Mouse (Mus musculus) embryonic fibroblast, embryonic 13.5 days (primary cell): ENCODE results near the gene L3hypdh. TPM values are rescaled to one million over a fixed set of nuclear protein-coding genes. Genes with fewer than 3 reads are reported as not detected.

Experiments used
- H3K27ac ChIP-seq: 2 replicates; pipeline ENCODE4 v1.5.1; 2012; ENCODE audit warnings: low read length, control low read depth, inconsistent platforms; ENCODE audit not compliant: insufficient read depth
- H3K4me1 ChIP-seq: 2 replicates; pipeline ENCODE4 v1.6.1; 2011; ENCODE audit warnings: low read length; ENCODE audit not compliant: control insufficient read depth, insufficient read depth
- H3K4me3 ChIP-seq: 2 replicates; pipeline ENCODE4 v1.5.1; 2011; ENCODE audit warnings: mild to moderate bottlenecking, control low read depth, low read length; ENCODE audit not compliant: insufficient read depth
- CTCF ChIP-seq: IDR thresholded peaks from 2 replicates; pipeline ENCODE4 v1.5.1; 2011; ENCODE audit warnings: mild to moderate bottlenecking, control low read depth, low read length, moderate library complexity, borderline replicate concordance; ENCODE audit not compliant: insufficient read depth
- POLR2A ChIP-seq: IDR thresholded peaks from 2 replicates; pipeline ENCODE4 v1.6.1; 2011; ENCODE audit warnings: low read depth, mild to moderate bottlenecking, control low read depth, low read length, moderate library complexity
- polyA plus RNA-seq: library from polyadenylated mRNA; stranded (reverse); fragments of >200 nt; gene quantifications from 2 replicates; pipeline ENCODE4 v1.2.4, GENCODE M21; 2011; ENCODE audit warnings: low read depth; ENCODE audit not compliant: missing spikeins, insufficient read length

L3hypdh gene
- polyA plus RNA-seq, 1 experiment: 11.5 TPM

- Histone ChIP-seq H3K27ac (no peak overlapping the region), H3K4me3 (no peak overlapping the region)
- TF ChIP-seq POLR2A (no peak), CTCF (no peak)
These were observed 49.1 kb downstream of the L3hypdh start for GRCm38 (mm10) chr12:72036097-72036661.

DNA sequence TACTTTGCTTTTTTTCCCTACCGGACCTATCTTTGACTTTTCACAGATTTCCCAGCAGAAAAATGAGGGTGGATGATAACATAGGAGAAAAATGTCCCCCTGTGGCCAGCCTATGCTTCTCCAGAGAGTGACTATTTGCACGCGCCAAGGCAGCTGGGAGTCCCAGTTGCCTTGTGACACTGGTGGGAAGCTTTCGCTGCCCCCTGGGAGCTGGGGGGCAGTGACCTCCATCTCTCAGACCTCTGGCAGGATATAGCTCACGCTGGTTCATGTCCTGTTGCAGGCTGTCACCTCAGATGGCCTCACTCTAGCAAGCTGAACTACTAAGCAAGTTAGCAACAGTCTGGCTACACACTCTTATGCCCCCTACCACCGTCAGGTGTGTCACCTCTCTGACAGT, 53.4 kb downstream of the L3hypdh start:
- Histone ChIP-seq H3K27ac (no peak overlapping the region), H3K4me3 (no peak overlapping the region), H3K4me1 (no peaks in the 10 kb centered on the region)
- TF ChIP-seq CTCF (no peak), POLR2A (no peak)

More at GRCm38 (mm10) chr12:72036097-72036661, 49.1 kb downstream of the L3hypdh start:
- no peaks in the 10 kb centered on the region for H3K4me1 ChIP-seq

DNA sequence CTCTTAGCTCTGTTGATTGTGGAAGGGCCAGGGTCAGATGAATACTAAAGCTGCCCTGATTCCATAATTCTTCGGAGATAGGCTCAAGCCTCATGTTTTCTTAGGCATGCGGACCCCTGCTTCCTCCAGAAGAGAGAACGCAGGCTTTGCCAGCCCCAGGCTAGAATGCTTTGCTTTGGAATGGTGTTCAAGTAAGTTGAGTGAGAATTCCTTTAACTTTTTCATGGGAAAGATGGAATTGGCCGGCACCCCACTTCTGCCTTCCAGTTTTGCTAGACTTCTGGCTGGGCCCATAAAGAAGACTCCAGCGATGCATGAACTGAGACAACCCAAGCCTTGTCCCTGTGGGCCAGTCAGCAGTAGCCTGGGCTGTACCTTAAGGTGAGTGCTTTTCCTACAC, 54.1 kb downstream of the L3hypdh start:
- Histone ChIP-seq H3K27ac (no peak overlapping the region), H3K4me3 (no peak overlapping the region), H3K4me1 (no peaks in the 10 kb centered on the region)
- no peak for TF ChIP-seq CTCF
- TF ChIP-seq POLR2A: no peak

GRCm38 (mm10) chr12:72025275-72025795, 59.9 kb downstream of the L3hypdh start:
- TF ChIP-seq CTCF (no peak), POLR2A (no peak)
- Histone ChIP-seq H3K27ac (no peak overlapping the region), H3K4me3 (no peak overlapping the region), H3K4me1 (no peaks in the 10 kb centered on the region)

GRCm38 (mm10) chr12:72023572-72023971, 61.7 kb downstream of the L3hypdh start:
- TF ChIP-seq POLR2A (no peak), CTCF (no peak)
- Histone ChIP-seq H3K4me1 (no peaks in the 10 kb centered on the region), H3K27ac (no peak overlapping the region), H3K4me3 (no peak overlapping the region)

Other genes starting within 250 kb of the L3hypdh start
- 1.1 and 1.6 TPM in 2 replicates for gene Gpr135, start 14.3 kb downstream of the L3hypdh start, polyA plus RNA-seq
- gene Jkamp, start 150 bp upstream of the L3hypdh start, polyA plus RNA-seq: 41.9 and 48.4 TPM in 2 replicates
- gene Ccdc175, start 99.6 kb upstream of the L3hypdh start, polyA plus RNA-seq: not detected in 2 replicates